Mouse (Mus musculus) intestine, postnatal 0 days (tissue): ENCODE measurements around the gene Pygl. TPM values are rescaled to one million over a fixed set of nuclear protein-coding genes. Genes with fewer than 3 reads are reported as not detected.

Experiments used
- ATAC-seq: fragments of 200-750 bp; cut with Nextera tagmentation; 2 replicates; pipeline ENCODE4 v1.8.0; 2017; ENCODE audit warnings: mild to moderate bottlenecking, moderate TSS enrichment, moderate library complexity
- H3K27ac ChIP-seq: fragments of 300-500 bp; sonication (generic); 2 replicates; pipeline ENCODE4 v1.5.1; 2014; ENCODE audit warnings: mild to moderate bottlenecking, low read depth, low read length, moderate library complexity
- H3K27me3 ChIP-seq: fragments of 300-500 bp; sonication (generic); replicated peaks from 2 replicates; pipeline ENCODE4 v1.6.1; 2014; ENCODE audit warnings: low read length, mixed read lengths; ENCODE audit not compliant: control insufficient read depth, insufficient read depth
- H3K36me3 ChIP-seq: fragments of 300-500 bp; sonication (generic); 2 replicates; pipeline ENCODE4 v1.6.1; 2014; ENCODE audit warnings: mild to moderate bottlenecking, moderate library complexity; ENCODE audit not compliant: control insufficient read depth, insufficient read depth
- H3K4me1 ChIP-seq: fragments of 300-500 bp; sonication (generic); replicated peaks from 2 replicates; pipeline ENCODE4 v1.6.1; 2014; ENCODE audit warnings: antibody characterized with exemption, low read length, mixed read lengths; ENCODE audit not compliant: control insufficient read depth, insufficient read depth
- H3K4me2 ChIP-seq: fragments of 300-500 bp; sonication (generic); replicated peaks from 2 replicates; pipeline ENCODE4 v1.6.1; 2014; ENCODE audit warnings: low read depth, mild to moderate bottlenecking, moderate library complexity
- H3K4me3 ChIP-seq: fragments of 300-500 bp; sonication (generic); 2 replicates; pipeline ENCODE4 v1.5.1; 2014; ENCODE audit warnings: low read depth, low read length
- H3K9ac ChIP-seq: fragments of 300-500 bp; sonication (generic); 2 replicates; pipeline ENCODE4 v1.6.1; 2014; ENCODE audit warnings: mild to moderate bottlenecking, low read depth, low read length
- H3K9me3 ChIP-seq: fragments of 300-500 bp; sonication (generic); 2 replicates; pipeline ENCODE4 v1.6.1; 2016; ENCODE audit warnings: mixed run types; ENCODE audit not compliant: control insufficient read depth
- CTCF ChIP-seq: sonication (generic); IDR thresholded peaks from 2 replicates; pipeline ENCODE4 v1.5.1; 2016; ENCODE audit warnings: low read depth, mild to moderate bottlenecking, control low read depth, antibody characterized with exemption, moderate library complexity
- WGBS: fragments of 180-500 bp; shearing (Covaris S2); extraction: QIAGEN DNeasy Blood & Tissue Kit; methylation state at CpG from one replicate; pipeline ENCODE4 v1.1.7; 2014; 5-methylcytosine and 5-hydroxymethylcytosine counted together
- polyA plus RNA-seq: library from polyadenylated mRNA; unstranded; fragments of >200 nt; fragmentation: Nextera tagmentation; extraction: Ambion mirVana; gene quantifications from 2 replicates; pipeline ENCODE4 v1.2.1, GENCODE M21; 2015

Gene Pygl
- polyA plus RNA-seq, 1 experiment from 2014 or later: 8.1 TPM

GRCm38 (mm10) chr12:70242550-70242949 lies 11.3 kb upstream of the Pygl start:
- Histone ChIP-seq H3K27ac (no peak overlapping the region), H3K36me3 (no peaks in the 10 kb centered on the region), H3K9me3 (no peaks in the 10 kb centered on the region), H3K9ac (no peak overlapping the region), H3K4me3 (no peak overlapping the region), H3K4me2 (no peak overlapping the region), H3K4me1 (no peaks in the 10 kb centered on the region), H3K27me3 (no peaks in the 10 kb centered on the region)
- ATAC-seq: no peak
- TF ChIP-seq CTCF: no peak
- 81% methylated on average over 7 of the region's 7 CpGs for WGBS

- no peak overlapping the region for H3K4me3 ChIP-seq
- no peak overlapping the region for H3K4me2 ChIP-seq
- no peak for ATAC-seq
- TF ChIP-seq CTCF: no peak
- H3K27me3 ChIP-seq: no peaks in the 10 kb centered on the region
- 60% methylated on average over 5 of the region's 5 CpGs for WGBS
- H3K27ac ChIP-seq: no peak overlapping the region
- H3K36me3 ChIP-seq: no peaks in the 10 kb centered on the region
- no peak overlapping the region for H3K9ac ChIP-seq
- H3K9me3 ChIP-seq: no peaks in the 10 kb centered on the region
- H3K4me1 ChIP-seq: no peaks in the 10 kb centered on the region
These were observed 8.5 kb upstream of the Pygl start for GRCm38 (mm10) chr12:70239741-70240140.

- no peak overlapping the region for H3K4me2 ChIP-seq
- no peak overlapping the region for H3K9ac ChIP-seq
- no peak for ATAC-seq
- H3K36me3 ChIP-seq: no peaks in the 10 kb centered on the region
- no peak overlapping the region for H3K4me3 ChIP-seq
- no peak overlapping the region for H3K27ac ChIP-seq
- H3K27me3 ChIP-seq: no peaks in the 10 kb centered on the region
- H3K9me3 ChIP-seq: no peaks in the 10 kb centered on the region
- no peak for TF ChIP-seq CTCF
- no peaks in the 10 kb centered on the region for H3K4me1 ChIP-seq
- WGBS: 72% methylated on average over 8 of the region's 8 CpGs
These were observed 7.3 kb upstream of the Pygl start for GRCm38 (mm10) chr12:70238604-70239003.

- no peaks in the 10 kb centered on the region for H3K9me3 ChIP-seq
- peaks cover 6% of the 10 kb centered on the region; the same call in 1 of the 2 replicates for H3K4me1 ChIP-seq
- peak overlapping the region; percentile 67 for H3K4me2 ChIP-seq
- H3K4me3 ChIP-seq: peak overlapping the region; percentile 27
- no peaks in the 10 kb centered on the region for H3K36me3 ChIP-seq
- H3K27ac ChIP-seq: no peak overlapping the region
- peak; percentile 87 for TF ChIP-seq CTCF
- no peak for ATAC-seq
- no peaks in the 10 kb centered on the region for H3K27me3 ChIP-seq
- WGBS: 8% methylated on average over 13 of the region's 13 CpGs
- peak overlapping the region; percentile 40 for H3K9ac ChIP-seq
These were observed 3.7 kb upstream of the Pygl start for GRCm38 (mm10) chr12:70234938-70235484.

GRCm38 (mm10) chr12:70234411-70234810 lies 3.1 kb upstream of the Pygl start:
- Histone ChIP-seq H3K4me3 (no peak overlapping the region), H3K36me3 (no peaks in the 10 kb centered on the region), H3K4me2 (no peak overlapping the region), H3K9me3 (no peaks in the 10 kb centered on the region), H3K27ac (no peak overlapping the region), H3K4me1 (peaks cover 6% of the 10 kb centered on the region; the same call in 1 of the 2 replicates), H3K27me3 (no peaks in the 10 kb centered on the region), H3K9ac (no peak overlapping the region)
- ATAC-seq: peak; percentile 61; the same call in 1 of the 2 replicates
- 7% methylated on average over 6 of the region's 6 CpGs for WGBS
- TF ChIP-seq CTCF: peak; percentile 84

GRCm38 (mm10) chr12:70233637-70234315 lies 2.5 kb upstream of the Pygl start:
- H3K27me3 ChIP-seq: no peaks in the 10 kb centered on the region
- ATAC-seq: peak; percentile 28
- no peaks in the 10 kb centered on the region for H3K36me3 ChIP-seq
- 81% methylated on average over 6 of the region's 6 CpGs for whole genome bisulfite sequencing
- TF ChIP-seq CTCF: no peak
- H3K4me3 ChIP-seq: no peak overlapping the region
- H3K4me2 ChIP-seq: no peak overlapping the region
- H3K4me1 ChIP-seq: peaks cover 6% of the 10 kb centered on the region; the same call in 1 of the 2 replicates
- H3K9ac ChIP-seq: no peak overlapping the region
- H3K27ac ChIP-seq: no peak overlapping the region
- no peaks in the 10 kb centered on the region for H3K9me3 ChIP-seq
